Mouse (Mus musculus) kidney, embryonic 14.5 days (tissue): ENCODE measurements at regions not wholly inside any gene's neighbourhood (a gene's known extent, or its start where the extent isn't known, plus 50 kb on each side); places are given as distances from the start of the nearest gene placed in this dataset.

ENCODE experiments used
- ATAC-seq: fragments of 200-750 bp; cut with Nextera tagmentation; 2 replicates; pipeline ENCODE4 v1.8.0; 2017; ENCODE audit warnings: moderate number of reproducible peaks, mild to moderate bottlenecking, moderate TSS enrichment, moderate library complexity; ENCODE audit not compliant: low FRiP score, low TSS enrichment
- H3K27ac ChIP-seq: fragments of 300-500 bp; sonication (generic); 2 replicates; pipeline ENCODE4 v1.5.1; 2014; ENCODE audit warnings: low read depth, mild to moderate bottlenecking, low read length, moderate library complexity, mixed read lengths
- H3K27me3 ChIP-seq: fragments of 300-500 bp; sonication (generic); 2 replicates; pipeline ENCODE4 v1.6.1; 2014; ENCODE audit warnings: mild to moderate bottlenecking, low read length; ENCODE audit not compliant: control insufficient read depth, insufficient read depth
- H3K36me3 ChIP-seq: fragments of 300-500 bp; sonication (generic); 2 replicates; pipeline ENCODE4 v1.6.1; 2014; ENCODE audit warnings: low read length, mixed read lengths; ENCODE audit not compliant: control insufficient read depth, insufficient read depth
- H3K4me1 ChIP-seq: fragments of 300-500 bp; sonication (generic); 2 replicates; pipeline ENCODE4 v1.6.1; 2014; ENCODE audit warnings: low read length, mixed read lengths; ENCODE audit not compliant: control insufficient read depth, insufficient read depth
- H3K4me2 ChIP-seq: fragments of 300-500 bp; sonication (generic); replicated peaks from 2 replicates; pipeline ENCODE4 v1.6.1; 2014; ENCODE audit warnings: low read depth, mild to moderate bottlenecking, low read length
- H3K4me3 ChIP-seq: fragments of 300-500 bp; sonication (generic); 2 replicates; pipeline ENCODE4 v1.5.1; 2014; ENCODE audit warnings: mild to moderate bottlenecking, low read length
- H3K9ac ChIP-seq: fragments of 300-500 bp; sonication (generic); 2 replicates; pipeline ENCODE4 v1.6.1; 2014; ENCODE audit warnings: low read depth, mild to moderate bottlenecking, low read length, moderate library complexity
- H3K9me3 ChIP-seq: fragments of 300-500 bp; sonication (generic); 2 replicates; pipeline ENCODE4 v1.6.1; 2016; ENCODE audit warnings: low read length; ENCODE audit not compliant: control insufficient read depth
- WGBS: fragments of 180-500 bp; shearing (Covaris S2); extraction: QIAGEN DNeasy Blood & Tissue Kit; methylation state at CpG from one replicate; pipeline ENCODE4 v1.1.7; 2014; 5-methylcytosine and 5-hydroxymethylcytosine counted together

DNA sequence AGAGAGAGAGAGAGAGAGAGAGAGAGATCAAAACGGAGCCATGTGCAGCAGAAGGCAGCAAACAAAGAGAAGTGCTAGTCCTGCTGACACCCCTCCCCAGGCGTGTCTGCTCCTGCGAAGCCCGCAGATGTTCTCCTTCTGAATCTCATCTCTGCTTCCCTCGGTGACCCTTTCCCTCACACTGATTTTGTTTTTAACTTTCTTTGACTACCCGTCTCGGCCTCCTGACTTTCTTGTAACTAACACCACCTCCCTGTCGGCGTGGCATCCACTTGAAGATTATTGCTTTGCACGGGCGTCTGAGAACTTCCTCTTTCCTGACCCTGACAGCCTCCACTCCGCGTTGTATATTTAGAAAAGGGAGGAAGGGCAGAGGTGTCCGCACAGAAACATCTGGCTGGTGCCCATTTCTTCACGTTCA lies 654.3 kb downstream of the Adgrl2 start:
- 12% methylated on average over 15 of the region's 15 CpGs for WGBS
- peak; percentile 86 for ATAC-seq
- Histone ChIP-seq H3K9me3 (no peaks in the 10 kb centered on the region), H3K4me3 (0 out of 2 replicates have a peak overlapping the region, but pooled peaks have one; percentile 4), H3K9ac (no peak overlapping the region), H3K4me2 (peak overlapping the region; percentile 38), H3K4me1 (no peaks in the 10 kb centered on the region), H3K27me3 (no peaks in the 10 kb centered on the region), H3K27ac (no peak overlapping the region; the same call in 1 of the 2 replicates), H3K36me3 (no peaks in the 10 kb centered on the region)

GRCm38 (mm10) chr3:148335654-148336053 lies 654.7 kb downstream of the Adgrl2 start:
- H3K27ac ChIP-seq, result peak overlapping the region; percentile 39; the same call in 1 of the 2 replicates
- no peak overlapping the region for H3K9ac ChIP-seq
- no peak overlapping the region for H3K4me3 ChIP-seq
- H3K9me3 ChIP-seq, result no peaks in the 10 kb centered on the region
- 50% methylated on average over 7 of the region's 7 CpGs for WGBS
- H3K4me1 ChIP-seq, result no peaks in the 10 kb centered on the region
- peak; percentile 81; the same call in 1 of the 2 replicates for ATAC-seq
- no peak overlapping the region for H3K4me2 ChIP-seq
- no peaks in the 10 kb centered on the region for H3K27me3 ChIP-seq
- H3K36me3 ChIP-seq, result no peaks in the 10 kb centered on the region

- 81% methylated on average over 2 of the region's 2 CpGs for WGBS
- no peaks in the 10 kb centered on the region for H3K36me3 ChIP-seq
- H3K9ac ChIP-seq, result no peak overlapping the region
- H3K4me1 ChIP-seq, result no peaks in the 10 kb centered on the region
- no peaks in the 10 kb centered on the region for H3K27me3 ChIP-seq
- H3K27ac ChIP-seq, result no peak overlapping the region
- no peak for ATAC-seq
- H3K9me3 ChIP-seq, result no peaks in the 10 kb centered on the region
- no peak overlapping the region for H3K4me2 ChIP-seq
- no peak overlapping the region for H3K4me3 ChIP-seq
These were observed 665.3 kb downstream of the Adgrl2 start for GRCm38 (mm10) chr3:148324911-148325621.

GRCm38 (mm10) chr3:148321894-148322293 lies 668.5 kb downstream of the Adgrl2 start:
- no peaks in the 10 kb centered on the region for H3K4me1 ChIP-seq
- no peak overlapping the region for H3K4me3 ChIP-seq
- no peak overlapping the region for H3K4me2 ChIP-seq
- no peaks in the 10 kb centered on the region for H3K9me3 ChIP-seq
- no peaks in the 10 kb centered on the region for H3K27me3 ChIP-seq
- no peak overlapping the region for H3K9ac ChIP-seq
- no peaks in the 10 kb centered on the region for H3K36me3 ChIP-seq
- 89% methylated on average over 3 of the region's 3 CpGs for WGBS
- ATAC-seq, result no peak
- no peak overlapping the region for H3K27ac ChIP-seq

DNA sequence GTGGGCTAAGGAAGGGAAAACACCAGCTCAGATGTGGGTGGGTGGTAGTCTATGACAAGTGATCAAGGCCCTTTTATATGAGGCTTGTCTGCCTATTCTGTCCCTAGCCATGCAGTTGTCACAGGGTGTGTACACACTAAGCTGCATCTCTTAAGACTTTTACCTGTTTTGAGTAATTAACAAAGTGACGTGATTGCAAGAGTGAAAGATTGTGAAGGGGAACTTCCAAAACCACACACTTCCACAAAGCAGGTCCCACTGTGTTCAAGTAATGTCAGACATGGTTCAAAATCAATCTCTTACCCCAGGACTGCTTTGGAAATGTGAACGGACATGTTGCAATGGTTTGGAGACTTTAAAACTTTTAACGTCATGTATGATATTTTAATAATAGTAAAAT lies 674.2 kb downstream of the Adgrl2 start:
- Histone ChIP-seq H3K27ac (no peak overlapping the region), H3K4me2 (no peak overlapping the region), H3K4me1 (no peaks in the 10 kb centered on the region), H3K36me3 (no peaks in the 10 kb centered on the region), H3K27me3 (no peaks in the 10 kb centered on the region), H3K9me3 (no peaks in the 10 kb centered on the region), H3K9ac (no peak overlapping the region), H3K4me3 (no peak overlapping the region)
- no peak for ATAC-seq
- WGBS, result 97% methylated on average over 3 of the region's 3 CpGs

DNA sequence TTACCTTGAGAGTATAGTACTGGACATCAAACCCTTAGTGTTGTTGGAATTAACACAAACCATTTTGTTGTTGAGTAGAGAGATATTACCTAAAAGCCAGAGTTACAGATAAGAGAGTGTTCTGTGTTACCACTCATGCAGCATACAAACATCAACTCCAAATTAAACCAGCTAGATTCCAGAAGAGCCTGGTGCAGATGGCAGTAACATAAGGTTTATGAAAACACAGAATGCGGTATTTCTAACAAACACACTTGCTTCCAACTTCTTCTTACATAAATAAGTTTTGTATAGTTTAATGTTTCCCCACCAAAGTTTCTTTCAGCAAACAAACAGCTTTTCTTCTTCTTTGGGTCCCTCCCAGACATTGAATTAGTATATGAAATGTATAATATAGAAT lies 675.1 kb downstream of the Adgrl2 start:
- 94% methylated on average over 1 of the region's 1 CpGs for WGBS
- Histone ChIP-seq H3K9me3 (no peaks in the 10 kb centered on the region), H3K9ac (no peak overlapping the region), H3K36me3 (no peaks in the 10 kb centered on the region), H3K4me1 (no peaks in the 10 kb centered on the region), H3K4me2 (no peak overlapping the region), H3K27ac (no peak overlapping the region), H3K4me3 (no peak overlapping the region), H3K27me3 (no peaks in the 10 kb centered on the region)
- no peak for ATAC-seq

DNA sequence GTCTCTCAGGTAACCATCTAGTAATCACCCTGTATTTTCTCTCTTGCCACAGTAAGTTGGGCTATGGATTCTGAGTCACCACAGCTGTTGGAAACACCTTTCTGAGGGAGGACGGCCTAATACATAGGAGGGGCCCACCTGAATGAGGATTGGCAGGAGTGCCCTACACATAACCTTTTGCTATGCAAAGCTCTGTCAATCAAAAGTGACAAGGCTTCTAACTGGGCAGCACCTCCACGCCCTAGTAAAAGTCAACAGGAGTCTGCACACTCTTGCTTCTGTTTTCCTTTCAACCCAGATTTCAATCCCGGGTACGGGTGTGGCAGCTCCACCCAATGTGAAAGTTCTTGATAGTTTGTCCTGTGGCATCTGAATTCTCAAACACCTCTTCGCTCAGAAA lies 694.8 kb downstream of the Adgrl2 start:
- WGBS, result 94% methylated on average over 5 of the region's 5 CpGs
- Histone ChIP-seq H3K4me3 (no peak overlapping the region), H3K9me3 (no peaks in the 10 kb centered on the region), H3K36me3 (no peaks in the 10 kb centered on the region), H3K27me3 (no peaks in the 10 kb centered on the region), H3K9ac (no peak overlapping the region), H3K4me2 (no peak overlapping the region), H3K27ac (no peak overlapping the region), H3K4me1 (no peaks in the 10 kb centered on the region)
- no peak for ATAC-seq

GRCm38 (mm10) chr3:148278978-148279377 lies 711.4 kb downstream of the Adgrl2 start:
- Histone ChIP-seq H3K27ac (no peak overlapping the region), H3K4me1 (no peaks in the 10 kb centered on the region), H3K4me3 (no peak overlapping the region), H3K27me3 (no peaks in the 10 kb centered on the region), H3K9ac (no peak overlapping the region), H3K36me3 (no peaks in the 10 kb centered on the region), H3K9me3 (no peaks in the 10 kb centered on the region), H3K4me2 (no peak overlapping the region)
- 55% methylated on average over 3 of the region's 3 CpGs for WGBS
- no peak for ATAC-seq

GRCm38 (mm10) chr3:148272159-148272848 lies 718.1 kb downstream of the Adgrl2 start:
- no peaks in the 10 kb centered on the region for H3K9me3 ChIP-seq
- no peak overlapping the region for H3K4me3 ChIP-seq
- H3K9ac ChIP-seq, result no peak overlapping the region
- no peak for ATAC-seq
- no peaks in the 10 kb centered on the region for H3K4me1 ChIP-seq
- no peaks in the 10 kb centered on the region for H3K36me3 ChIP-seq
- no peak overlapping the region for H3K27ac ChIP-seq
- no peaks in the 10 kb centered on the region for H3K27me3 ChIP-seq
- H3K4me2 ChIP-seq, result no peak overlapping the region
- WGBS, result 88% methylated on average over 4 of the region's 4 CpGs
